Mouse (Mus musculus) CD4-positive helper T cell, adult 2 months (primary cell): Measurements from ENCODE around the gene E030018B13Rik.

Experiments
- DNase-seq: peaks from one replicate; pipeline ENCODE4 v3.0.0-alpha.2; 2012; ENCODE audit warnings: low read depth, missing footprints, low spot score

The E030018B13Rik gene

DNA sequence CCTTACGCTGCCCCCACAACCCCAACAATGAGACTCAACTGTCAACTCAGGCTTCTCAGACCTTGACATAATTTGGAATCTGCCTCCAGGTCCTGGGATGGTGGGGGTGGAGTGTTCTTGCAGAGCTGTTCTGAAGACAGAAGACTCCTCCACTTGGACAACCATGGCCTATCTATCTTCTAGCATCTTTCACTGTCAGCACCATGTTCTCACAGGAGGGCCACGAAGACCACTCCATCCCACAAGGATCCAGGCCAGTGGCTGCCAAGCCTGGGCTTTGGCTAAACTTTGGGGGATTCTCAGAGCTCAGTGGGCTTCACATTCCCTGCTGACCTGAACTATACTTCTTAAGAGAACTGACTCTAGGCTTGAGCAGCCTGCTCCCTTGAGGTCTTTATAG lies 1.8 kb upstream of the E030018B13Rik start:
- DNase-seq: no peak

- no peak for DNase-seq
Measured at GRCm38 (mm10) chr7:63917693-63918092, 1.0 kb downstream of the E030018B13Rik start.

- DNase-seq: no peak
Measured at GRCm38 (mm10) chr7:63918771-63919768, 2.4 kb downstream of the E030018B13Rik start.

- DNase-seq: peak; percentile 73
Measured at GRCm38 (mm10) chr7:63921909-63922562, 5.4 kb downstream of the E030018B13Rik start.

- no peak for DNase-seq
Measured at GRCm38 (mm10) chr7:63922571-63922970, 5.9 kb downstream of the E030018B13Rik start.

GRCm38 (mm10) chr7:63922975-63923374 lies 6.3 kb downstream of the E030018B13Rik start:
- no peak for DNase-seq

DNA sequence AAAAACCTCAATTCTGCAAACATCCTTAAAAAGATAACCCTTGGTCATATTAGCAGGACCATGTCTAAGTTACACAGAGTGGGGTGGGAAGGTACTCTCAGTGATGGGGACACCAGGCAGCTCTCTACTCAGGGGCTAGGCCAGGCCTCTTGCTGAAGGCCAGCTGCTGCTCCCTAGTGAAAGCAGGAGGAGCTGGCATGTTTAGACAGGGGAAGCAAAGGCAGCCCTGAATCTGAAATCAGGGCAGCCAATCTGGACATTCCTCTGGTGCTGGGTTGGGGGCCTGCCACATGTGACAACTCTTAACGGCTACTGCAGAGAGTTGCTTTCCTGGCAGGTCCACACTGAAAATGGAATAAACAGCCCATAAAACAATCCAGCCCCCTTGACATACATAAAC lies 7.5 kb downstream of the E030018B13Rik start:
- no peak for DNase-seq

- no peak for DNase-seq
Measured at GRCm38 (mm10) chr7:63924747-63925412, 8.2 kb downstream of the E030018B13Rik start.

- DNase-seq: peak; percentile 87
Measured at GRCm38 (mm10) chr7:63925413-63926360, 9.0 kb downstream of the E030018B13Rik start.

DNA sequence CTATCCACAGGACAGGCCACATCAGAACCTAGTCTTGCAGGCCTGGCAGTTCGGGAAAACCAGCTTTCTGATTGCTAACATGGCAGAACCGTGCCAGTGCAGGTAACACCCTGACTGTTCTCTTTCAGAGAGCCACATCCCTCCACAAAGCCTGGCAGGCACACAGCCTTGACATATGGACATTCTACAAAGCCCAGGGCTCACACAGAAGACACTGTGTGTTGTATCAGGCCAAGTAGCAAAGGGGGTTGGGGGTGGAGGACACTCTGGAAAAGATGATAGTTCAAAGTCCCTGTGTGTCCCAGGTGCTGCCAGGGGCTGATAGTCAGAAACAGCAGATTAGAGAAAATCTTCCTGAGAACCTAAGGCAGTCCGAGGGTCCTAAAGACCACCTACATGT lies 9.8 kb downstream of the E030018B13Rik start:
- no peak for DNase-seq

DNA sequence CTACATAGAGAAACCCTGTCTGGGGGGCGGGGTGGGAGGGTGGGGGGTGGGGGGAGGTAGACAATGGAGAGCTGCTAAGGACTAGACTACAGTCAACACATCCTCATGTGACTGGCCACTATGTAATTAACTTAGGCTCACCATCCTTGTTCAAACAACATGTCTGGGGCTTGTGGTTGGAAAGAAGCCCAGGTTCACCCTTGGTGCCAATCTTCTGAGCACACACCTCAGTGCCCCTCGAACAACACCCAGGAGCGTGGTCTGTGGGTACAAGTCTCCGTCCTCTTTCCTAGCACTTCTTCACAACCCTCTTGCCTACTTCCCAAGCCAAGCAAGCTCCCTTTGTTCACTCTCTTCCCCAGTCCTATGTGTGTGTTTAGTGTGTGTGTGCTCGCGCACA lies 10.5 kb downstream of the E030018B13Rik start:
- DNase-seq: no peak

DNA sequence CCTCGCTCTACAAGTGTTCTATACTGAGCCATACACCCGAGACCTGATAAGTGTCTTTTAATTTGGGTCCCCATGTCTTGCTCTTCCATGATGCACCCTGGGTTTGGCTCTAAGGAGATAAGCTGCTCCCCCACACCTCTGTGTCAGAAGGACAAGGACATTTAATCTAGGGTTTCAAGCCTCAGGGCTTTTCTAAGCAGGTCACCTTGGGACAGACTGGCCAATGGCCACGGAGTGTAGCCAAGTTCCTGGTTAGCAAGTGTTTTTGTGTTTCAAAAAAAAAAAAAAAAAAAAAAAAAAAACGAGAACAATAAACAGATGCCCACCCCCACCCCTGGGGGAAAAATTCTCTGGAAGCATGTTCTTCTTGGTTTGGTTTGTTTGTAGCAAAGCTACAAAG lies 12.4 kb downstream of the E030018B13Rik start:
- DNase-seq: peak; percentile 6

DNA sequence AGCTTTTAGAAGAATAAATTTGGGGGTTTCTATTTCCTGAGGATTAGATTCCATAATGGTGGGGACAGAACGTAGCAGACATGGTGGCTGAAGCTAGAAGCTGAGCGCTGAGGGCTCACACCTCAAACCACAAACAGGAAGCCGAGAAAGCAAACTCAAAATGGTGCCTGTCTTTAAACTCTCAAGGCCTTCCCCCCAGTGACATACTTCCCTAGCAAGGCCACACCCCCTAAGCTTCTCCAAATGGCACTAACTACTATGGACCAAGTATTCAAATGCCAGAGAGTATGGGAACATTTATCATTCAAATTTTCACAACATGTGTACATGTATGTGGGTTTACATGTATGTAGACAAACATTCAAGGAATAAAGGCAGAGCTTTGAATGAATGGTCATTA lies 13.5 kb downstream of the E030018B13Rik start:
- peak; percentile 86 for DNase-seq

DNA sequence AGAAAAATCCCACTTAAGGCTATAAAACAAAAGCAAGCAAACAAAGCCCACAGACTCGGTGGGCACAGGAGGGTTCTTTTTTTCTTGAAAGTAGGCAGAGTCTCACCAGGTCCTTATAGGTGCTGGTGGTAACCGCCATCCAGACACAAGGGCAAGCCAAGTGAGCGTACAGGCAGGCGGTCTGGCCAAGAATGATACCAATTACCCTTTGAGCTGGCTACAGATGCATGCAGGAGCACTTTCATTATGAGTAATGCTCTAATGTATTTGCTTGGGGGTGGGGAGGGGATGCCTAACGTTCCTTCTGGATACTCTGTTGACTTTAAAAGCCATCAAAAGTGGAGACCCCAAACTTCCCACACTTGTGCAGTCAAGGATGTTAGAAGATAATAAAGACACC lies 14.1 kb downstream of the E030018B13Rik start:
- peak; percentile 29 for DNase-seq

- DNase-seq: no peak
Measured at GRCm38 (mm10) chr7:63932461-63932860, 15.8 kb downstream of the E030018B13Rik start.

DNA sequence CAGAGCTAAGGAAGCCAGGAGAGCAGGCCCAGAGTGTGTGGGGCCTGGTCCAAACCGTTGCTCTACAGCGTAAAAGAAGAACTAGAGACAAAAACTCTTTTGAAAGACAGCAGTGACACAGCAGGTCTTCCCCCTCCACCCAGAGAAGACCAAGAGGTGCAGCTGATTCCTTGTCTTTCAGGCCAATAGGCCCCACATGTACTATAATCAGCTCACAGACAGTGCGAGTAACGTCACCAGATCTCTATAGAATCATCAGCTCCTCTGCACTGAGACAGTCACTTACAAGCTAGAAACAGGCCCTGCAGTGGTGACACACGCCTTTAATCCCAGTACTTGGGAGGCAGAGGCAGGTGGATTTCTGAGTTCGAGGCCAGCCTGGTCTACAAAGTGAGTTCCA lies 17.2 kb downstream of the E030018B13Rik start:
- DNase-seq: no peak

- no peak for DNase-seq
Measured at GRCm38 (mm10) chr7:63934530-63934929, 17.9 kb downstream of the E030018B13Rik start.

DNA sequence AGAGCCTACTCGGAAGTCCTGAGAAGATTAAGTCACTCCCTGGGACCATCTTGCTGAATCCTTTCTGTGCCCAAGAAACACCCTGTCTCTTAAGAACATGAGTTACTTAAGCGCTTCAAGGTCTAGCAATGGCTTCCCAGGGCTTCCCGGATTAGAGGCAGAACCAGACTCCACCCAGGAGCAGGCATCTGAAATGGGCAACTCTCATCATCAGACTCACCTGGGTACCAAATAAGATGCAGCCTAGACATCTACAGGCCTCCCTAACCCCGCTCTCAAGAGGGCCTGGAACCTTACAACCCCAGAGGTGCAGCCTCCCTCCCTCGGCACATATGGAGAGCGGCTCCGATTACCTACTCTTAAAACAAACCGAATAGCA lies 19.1 kb downstream of the E030018B13Rik start:
- no peak for DNase-seq

GRCm38 (mm10) chr7:63936188-63936985 lies 19.7 kb downstream of the E030018B13Rik start:
- peak; percentile 87 for DNase-seq

GRCm38 (mm10) chr7:63936986-63937235 lies 20.3 kb downstream of the E030018B13Rik start:
- no peak for DNase-seq
